Mouse (Mus musculus) adrenal gland, adult 18-20 months (tissue): ENCODE measurements around the gene Sec22c. TPM values are rescaled to one million over a fixed set of nuclear protein-coding genes. Genes with fewer than 3 reads are reported as not detected.

ENCODE experiments used
- DNase-seq, 2 experiments: peaks; one replicate each; pipeline ENCODE4 v3.0.0; 2021 to 2022; ENCODE audit warnings: low spot score in 2 of 2
- total RNA-seq, 2 experiments: library from RNA; stranded (reverse); gene quantifications; 1 replicate in 1 of 2; 2 replicates in 1 of 2; pipeline ENCODE4 v1.2.3; 2021

The Sec22c gene
- total RNA-seq, 2 experiments from 2014 or later: 4.0 to 4.3 TPM

DNA sequence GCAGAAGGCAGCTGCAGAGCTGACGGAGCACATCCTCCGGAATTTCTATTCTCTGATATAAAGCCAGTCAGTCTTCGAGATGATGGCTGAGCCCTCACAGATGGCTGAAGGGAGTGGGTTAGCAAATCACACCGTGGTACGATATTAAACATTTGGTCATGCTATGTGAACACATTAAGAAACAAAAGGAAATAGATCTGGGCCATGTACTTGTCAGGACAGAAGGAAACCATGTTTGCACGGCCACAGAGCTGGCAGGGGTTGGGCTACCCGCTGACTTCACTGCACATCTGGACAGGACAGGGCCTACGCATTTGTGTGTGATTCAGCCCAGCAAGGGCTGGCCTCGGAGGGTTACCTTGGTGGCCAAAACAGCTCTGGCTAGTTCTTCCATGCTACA is 8.7 kb downstream of the Sec22c start:
- DNase-seq: no peak

DNA sequence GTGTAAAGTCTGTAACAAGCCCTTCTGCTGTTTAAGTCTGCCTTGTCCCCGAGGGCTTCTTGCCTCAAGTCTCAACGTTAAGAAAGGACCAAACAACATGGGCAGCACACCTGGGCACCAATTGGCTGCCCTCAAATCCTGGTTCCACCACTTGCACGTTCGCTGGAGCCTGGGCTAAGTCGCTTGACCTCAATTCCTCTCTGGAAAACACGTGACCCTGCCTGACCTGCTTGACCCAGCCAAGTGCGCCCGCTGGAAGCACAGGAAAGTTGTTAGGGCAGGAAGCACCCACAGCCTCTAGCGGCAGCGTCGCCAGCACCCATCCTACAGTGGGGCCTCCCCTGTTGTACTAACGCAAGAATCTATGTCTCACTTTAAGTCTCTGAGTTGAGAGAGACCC is 10.6 kb downstream of the Sec22c start:
- DNase-seq: no peak

DNA sequence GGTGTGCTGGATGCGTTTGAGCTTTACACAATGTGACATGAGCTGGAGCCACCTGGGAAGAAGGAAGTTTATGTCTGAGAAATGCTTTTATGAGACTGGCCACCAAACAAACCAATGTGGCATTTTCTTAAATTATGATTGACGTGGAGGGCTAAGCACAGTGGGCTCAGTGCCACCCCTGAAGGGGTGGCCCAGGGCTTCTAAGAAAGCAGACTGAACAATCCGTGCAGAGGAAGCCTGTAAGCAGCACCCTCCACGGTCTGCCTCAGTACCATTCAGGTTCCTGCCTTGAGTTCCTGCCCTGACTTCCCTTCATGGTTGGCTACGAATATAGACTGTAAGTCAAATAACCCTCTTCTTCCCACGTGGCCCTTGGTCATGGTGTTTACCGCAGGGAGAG is 14.6 kb downstream of the Sec22c start:
- no peak for DNase-seq

DNA sequence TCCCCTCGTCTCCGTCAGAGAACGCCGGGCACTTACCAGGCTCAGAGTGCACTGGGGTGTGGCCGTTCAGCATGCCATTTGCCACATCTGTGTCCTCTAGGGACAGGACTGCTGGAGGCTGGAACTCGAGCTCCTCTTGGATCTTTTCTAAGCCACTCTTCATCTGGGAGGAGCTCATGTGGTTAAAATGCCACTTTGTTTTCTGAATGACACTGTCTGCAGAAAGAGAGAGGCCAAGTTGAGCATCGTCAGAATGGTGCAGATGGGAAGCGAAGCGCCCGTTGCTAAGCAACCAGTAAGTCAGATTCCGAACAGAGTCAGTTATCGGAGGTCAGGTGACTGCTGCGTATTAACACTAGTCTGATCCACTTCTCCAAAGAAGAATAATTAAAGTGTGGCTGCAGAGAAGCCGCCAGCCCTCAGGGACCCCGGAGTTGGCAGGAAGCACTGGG is 15.1 kb downstream of the Sec22c start:
- DNase-seq: no peak

DNA sequence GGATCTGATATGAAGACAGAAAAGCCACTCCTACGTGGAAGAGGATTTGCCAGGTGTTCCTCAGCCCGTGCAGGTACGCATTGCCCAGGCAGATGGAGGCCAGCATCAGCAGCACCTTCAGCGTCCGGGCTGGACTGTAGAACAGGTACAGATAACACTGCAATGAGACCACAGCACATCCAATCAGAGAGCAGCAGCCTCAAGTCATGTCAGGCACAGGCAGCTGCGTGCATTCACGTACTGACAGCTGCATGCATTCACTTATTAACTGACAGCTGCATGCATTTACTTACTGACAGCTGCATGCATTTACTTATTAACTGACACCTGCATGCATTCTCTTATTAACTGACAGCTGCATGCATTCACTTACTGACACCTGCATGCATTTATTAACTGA is 20.6 kb downstream of the Sec22c start:
- DNase-seq: no peak

DNA sequence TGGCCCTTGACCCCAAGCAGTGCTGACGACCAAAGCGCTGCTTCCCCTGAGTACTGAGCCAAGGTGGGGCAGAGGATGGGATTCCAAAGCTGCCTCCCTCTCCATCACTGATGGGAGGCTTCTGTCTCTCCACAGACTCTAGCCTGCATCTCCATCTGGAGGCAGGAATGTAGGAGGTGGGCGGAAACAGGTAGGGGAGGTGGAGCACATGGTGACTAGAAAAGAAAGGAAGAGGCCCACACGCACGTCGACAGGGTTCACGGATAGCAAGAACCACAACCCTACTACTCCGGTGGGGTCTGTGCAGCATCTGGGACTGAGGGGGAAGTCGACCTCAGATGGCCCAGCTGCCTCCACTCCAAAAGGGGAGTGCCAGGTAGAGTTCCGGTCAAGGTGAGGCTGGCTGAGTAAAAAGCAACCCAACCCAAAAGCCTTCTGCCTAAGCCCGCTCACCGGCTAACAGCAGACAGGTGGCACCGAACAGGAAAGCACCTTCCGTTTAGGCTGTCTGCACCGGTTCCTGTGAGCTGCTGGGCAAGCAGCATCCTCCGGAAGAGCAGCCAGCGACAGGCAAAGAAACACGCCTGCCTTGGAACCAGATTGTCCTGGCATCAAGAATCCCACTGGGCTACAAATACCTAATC is 23.1 kb downstream of the Sec22c start:
- no peak for DNase-seq

DNA sequence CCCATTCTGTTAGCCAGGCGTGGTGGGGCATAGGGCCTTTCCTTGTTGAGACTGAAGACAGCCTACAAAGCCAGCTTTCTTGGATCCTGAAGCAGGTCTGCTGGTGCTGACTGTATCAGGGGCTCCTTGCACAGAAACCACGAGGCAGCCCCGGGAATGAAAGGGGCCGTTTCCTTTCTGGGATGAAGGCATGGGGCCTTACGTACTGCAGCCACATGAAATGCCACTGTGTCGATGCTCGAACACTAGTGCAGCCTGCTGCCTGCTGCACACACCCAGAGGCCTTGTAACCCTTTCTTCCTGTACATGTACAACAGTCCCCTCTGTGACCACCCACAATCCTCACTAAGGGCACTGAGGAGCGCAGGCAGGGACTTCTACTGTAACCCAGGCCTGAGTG is 24.1 kb downstream of the Sec22c start:
- no peak for DNase-seq

DNA sequence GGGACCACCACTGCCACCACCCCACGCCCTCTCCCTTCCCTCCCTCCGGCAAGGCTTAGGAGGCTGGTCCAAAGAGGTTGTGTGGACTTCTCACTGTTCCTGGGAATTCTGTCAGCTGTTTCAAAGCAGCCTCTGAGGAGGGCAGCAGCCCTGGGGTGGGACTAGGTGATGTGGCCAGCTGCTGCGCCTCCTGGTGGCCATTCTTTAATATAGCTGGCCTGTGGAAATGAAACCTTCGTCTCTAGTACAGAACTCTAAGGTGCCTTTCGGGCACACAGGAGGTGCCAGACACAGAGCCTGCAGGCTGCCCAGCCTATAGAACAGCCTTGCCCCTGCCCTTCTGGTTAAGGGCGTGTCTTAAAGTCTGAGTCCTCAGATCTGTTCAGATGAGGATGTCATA is 25.7 kb downstream of the Sec22c start:
- DNase-seq: peak in 1 of 2 experiments; percentile 40

DNA sequence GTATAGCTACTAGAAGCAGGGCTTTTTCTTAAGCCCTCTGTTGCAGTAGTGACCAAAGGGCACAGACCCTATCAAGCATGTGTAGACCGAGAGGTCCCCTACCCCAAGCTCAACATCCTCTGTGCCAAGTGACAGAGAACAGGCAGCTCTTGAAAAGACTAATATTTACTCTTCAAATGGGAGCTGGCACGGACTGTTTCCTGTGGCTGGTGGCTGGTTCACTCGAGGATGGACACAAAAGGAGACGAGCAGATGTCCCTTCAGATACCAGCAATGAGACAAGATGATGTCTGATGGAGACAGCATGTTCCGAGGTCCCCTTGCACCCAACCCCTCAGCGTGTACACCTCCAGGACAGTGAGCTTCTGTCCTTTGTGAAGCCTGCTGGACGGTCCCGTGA is 27.8 kb downstream of the Sec22c start:
- no peak for DNase-seq

DNA sequence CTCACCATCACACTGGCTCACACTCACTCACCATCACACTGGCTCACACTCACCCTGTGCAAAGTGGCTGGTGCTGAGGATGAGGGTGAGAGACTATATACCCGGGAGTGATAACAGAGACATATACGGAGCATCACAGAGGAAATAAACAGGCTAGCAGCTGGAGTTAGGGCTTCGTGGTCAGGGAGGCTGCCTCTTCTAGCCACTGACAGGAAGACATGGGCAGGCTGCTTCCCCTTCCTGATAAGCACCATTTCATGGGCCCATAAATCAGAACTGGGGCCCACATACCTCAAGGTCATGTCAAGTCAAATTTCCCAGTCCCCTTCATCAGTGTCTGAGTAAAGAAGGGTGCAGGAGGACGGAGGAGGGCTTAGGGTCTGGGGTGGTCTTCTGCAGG is 28.2 kb downstream of the Sec22c start:
- no peak for DNase-seq

DNA sequence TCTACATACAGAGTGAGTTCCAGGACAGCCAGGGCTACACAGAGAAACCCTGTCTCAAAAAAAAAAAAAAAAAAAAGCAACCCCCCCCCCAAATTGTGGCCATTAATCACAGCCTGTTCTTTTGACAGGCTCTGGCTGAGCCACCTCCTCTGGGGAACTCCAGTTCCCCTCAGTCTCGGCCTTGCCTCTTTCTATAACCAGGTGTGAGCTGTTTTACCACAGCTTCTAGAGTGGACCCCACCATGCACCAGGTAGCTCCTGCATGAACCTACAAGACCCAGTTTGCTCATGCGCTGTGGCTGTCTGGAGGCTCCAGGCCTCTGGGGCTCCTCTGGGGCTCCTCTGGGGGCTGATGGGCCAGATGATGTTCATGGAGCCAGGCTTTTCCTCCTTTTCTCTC is 29.7 kb downstream of the Sec22c start:
- no peak for DNase-seq

DNA sequence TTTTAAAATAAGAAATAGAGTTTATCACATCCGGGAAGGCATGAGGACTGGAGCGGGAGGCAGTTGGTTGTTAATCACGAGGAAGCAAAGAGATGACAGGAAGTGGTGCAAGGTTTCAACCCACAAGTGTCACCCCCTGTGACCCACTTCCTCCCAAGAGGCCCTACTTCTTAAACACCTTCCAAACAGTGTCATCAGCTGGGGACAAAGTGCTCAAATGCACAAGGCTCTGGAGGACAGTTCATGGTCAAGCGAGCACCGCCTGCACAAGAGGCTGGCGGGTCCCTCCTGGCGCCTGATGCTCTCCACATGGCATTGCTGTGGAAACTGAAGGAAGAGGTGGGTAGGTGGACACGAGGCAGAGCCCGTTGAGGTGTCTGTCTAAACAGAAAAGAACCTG is 30.3 kb downstream of the Sec22c start:
- DNase-seq: no peak

DNA sequence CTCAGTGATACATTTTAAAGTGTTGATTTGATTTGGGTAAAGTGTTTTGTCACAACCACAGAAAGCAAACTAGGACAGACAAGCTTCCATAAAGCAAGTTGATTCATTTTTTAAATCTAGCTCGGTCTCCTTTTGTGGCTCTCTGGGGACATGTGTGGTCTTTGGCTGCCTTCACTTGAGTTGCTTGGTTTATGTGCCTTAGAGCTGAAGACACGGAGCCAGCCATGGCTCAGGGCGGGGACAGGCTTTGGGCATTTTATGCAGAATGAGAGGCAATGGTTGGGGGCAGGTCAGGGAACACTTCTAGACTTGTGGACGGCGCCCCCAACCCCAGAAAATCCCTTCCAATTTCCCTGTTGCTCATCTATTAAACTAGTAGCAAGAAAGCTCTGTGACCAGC is 31.6 kb downstream of the Sec22c start:
- no peak for DNase-seq

DNA sequence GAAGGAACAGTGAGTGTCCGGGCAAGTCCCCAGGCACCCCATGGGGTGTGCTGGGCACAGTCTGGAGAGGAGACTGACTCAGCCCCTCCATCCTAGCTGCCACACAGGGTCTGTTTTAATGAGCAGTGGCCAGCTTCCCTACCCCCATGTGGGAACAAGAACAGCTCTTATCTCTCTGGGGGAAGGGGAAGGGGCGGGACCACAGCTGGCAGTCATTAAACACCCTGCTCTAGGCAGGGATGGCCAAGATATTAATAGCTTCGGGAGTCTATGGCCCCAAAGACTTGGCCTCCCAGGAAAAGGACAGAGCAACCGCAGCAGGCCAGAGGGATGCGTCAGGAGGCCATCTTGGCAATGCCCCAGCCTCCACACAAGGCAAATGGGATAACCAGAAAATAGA is 33.0 kb downstream of the Sec22c start:
- no peak for DNase-seq

DNA sequence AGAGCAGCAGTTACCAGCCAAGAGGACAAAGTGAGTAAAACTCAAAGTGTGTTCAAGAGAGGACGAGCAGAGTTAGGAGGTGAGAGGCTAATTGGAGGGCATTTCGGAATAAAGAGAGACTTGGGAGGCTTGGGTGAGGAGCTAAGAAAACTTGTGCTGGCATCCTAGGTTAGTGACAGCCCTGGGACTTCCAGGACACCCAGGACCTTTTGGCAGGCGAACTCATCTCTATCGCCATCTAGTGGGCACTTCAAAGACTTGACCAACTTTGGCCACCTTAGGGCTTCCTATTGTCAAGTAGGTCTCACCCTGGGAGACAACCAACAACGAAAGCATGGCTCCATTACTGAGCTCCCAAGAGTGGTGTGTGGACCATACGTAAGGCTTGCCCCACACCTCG is 34.0 kb downstream of the Sec22c start:
- DNase-seq: peak; percentile 33 to 34

DNA sequence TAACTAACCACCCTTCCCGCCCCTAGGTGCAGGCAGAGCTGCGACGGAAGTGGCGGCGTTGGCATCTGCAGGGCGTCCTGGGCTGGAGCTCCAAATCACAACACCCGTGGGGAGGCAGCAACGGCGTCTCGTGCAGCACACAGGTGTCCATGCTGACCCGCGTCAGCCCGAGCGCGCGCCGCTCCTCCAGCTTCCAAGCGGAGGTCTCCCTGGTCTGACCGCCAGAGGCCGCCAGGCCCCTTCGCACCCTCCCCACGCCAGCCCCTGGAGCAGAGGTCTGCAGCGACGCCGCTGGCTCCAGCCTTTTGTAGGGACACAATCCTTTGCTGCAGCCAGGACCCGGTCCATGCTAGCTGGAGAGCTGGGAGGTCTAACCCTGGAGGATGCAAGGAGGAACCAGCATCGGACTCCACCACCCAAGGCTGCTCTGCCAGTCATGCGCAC is 35.9 kb downstream of the Sec22c start:
- DNase-seq: peak; percentile 38 to 50

DNA sequence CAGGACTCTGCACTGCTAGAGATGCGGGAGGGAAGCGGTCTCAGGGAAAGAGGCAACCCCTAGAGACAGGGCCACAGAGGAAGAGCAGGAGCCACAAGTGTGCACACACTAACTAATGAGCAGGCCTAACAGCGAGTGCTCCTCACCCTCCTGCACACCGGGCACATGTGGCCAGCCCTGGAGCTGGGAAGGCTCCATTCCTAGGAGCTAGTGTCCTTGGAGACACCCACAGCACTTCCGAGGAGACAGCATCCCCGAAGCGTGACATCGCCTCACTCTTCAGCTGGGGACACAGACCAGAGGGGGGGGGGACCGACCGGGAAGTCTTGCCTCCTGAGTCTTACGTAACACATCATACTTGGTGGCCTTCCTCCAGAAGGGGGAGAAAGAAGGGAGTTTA is 37.5 kb downstream of the Sec22c start:
- DNase-seq: no peak

DNA sequence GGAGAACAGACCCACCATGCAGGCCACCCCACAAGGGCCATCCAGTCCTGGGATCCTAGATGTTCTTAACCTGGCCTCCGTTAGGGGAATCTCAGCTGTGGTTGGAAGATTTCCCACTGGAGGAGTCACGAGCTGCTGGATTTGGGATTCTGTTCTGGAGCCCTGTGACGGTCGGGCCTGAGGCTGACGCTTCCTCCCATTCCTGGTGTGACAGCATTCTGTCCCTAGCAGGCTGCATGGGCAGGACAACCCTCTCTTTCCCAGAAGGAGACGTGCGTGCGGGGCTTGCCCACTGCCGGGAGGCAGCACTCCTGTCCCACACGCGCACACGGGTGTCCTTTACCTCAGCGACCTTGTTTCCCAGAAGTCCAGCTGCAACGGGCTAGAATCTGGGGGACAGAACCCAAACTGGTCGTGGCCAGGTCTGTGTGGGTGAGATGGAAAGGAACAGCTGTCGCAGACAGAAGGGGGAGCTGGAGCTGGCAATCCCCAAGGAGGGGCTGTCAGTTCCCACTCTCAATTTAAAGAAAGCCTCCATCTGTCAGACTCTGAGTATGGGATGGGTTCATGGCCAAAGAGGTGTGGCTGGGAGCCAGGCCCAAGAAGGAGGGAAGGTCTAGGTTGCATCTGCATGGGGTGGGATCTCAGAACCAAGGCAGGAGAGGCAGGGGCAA is 38.2 kb downstream of the Sec22c start:
- DNase-seq: no peak

DNA sequence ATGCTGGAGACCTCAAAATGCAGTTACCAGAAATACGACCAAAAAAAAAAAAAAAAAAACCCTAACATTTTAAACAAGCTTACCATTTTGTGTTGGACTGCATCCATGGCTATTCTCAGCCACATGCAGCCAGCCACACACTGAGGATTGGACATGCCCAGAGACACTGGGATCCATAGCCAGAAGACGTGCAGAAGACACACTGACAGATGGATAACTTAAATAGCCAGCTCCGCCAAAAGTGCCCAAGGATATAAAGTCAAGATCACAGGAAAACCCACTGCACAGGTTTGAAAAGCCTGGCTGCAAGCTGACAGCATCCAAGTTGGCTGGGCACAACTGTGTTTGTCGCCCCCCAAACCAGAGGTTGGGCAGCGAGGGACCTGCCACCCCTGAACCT is 41.2 kb downstream of the Sec22c start:
- no peak for DNase-seq

DNA sequence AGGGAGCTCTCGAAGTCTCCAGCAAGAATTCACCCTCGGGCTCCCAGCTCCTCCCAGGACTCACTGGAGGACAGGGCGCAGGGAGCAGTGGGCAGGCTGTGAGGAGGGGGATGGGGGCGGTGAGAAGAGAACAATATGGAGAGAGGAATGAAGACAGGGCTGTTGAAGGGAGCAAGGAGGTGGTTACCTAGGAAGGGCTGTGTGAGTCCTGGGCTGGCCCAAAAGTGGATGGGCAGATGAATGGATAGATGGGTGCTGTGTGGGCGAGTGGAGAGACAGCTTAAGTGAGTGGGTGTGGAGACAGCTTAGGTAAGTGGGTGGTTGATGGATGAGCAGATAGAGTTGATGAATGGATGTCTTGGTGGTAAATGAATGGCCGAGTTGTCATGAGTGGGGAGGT is 41.8 kb downstream of the Sec22c start:
- no peak for DNase-seq

DNA sequence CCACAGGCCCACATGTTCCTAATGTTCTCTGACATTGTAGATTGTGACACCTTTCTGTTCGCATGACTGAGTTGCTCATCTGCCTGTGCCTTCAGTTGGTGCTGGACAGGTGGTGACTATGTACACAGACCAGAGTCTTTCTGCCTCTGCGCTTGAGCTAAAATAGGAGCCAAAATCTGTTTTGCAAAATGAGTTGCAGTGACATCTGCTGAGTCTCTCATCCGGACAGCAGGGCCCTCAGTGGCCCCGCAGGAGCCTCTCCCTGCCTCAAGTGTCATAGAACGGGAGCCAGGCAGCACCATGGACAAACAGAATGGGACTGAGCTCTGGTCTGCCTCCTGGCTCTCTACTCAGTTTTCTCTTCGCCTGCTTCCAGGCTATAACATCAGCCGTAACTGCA is 45.5 kb downstream of the Sec22c start:
- no peak for DNase-seq

DNA sequence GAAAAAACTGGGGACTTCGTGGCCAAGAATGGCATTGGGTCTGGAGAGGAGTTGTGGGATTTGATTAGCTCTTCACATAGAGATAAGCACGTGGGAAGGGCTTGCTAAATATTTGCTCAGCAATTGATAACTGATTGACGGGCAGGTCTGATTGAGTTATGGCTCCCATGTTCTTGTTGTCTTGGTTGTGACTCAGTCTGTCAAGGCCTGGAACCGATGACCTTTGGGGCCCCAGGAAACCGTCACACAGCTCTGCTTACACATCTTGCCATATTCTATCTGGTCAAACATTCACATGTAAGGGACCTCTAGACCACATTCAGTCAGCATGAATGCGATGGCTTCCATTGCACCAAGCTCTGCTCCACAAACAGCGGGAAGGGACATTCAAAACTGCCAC is 47.0 kb downstream of the Sec22c start:
- DNase-seq: no peak

DNA sequence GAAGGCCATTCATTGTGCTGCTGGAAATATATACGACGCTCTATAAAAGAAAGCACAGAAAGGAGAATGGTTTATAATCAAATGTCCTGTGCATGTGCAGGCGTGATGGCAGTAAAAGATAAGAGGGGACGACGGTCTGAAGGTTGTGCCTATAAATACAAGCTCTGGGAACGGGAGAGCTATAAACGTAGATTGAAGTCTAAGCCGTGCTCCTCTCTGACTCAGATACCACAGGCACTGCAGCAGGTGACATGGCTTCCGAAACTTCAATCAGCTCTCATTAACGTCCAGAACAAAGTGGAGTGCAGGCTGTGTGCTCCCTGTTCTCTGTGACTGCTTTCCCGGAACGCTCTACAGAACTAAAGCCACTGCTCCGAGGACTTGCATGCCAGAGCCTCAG is 48.1 kb downstream of the Sec22c start:
- no peak for DNase-seq
